Mouse (Mus musculus) hindbrain, embryonic 16.5 days (tissue): ENCODE results near the gene Ints5. TPM values are rescaled to one million over a fixed set of nuclear protein-coding genes. Genes with fewer than 3 reads are reported as not detected.
"Not testable (repeated sequence)": the region's sequence is repeated elsewhere in the genome, so short reads cannot be mapped to it uniquely, and the experiment has no call there.

Experiments used
- ATAC-seq: fragments of 200-750 bp; cut with Nextera tagmentation; 2 replicates; pipeline ENCODE4 v1.8.0; 2017; ENCODE audit warnings: moderate TSS enrichment, moderate library complexity
- H3K27ac ChIP-seq: fragments of 300-500 bp; sonication (generic); 2 replicates; pipeline ENCODE4 v1.5.1; 2014; ENCODE audit warnings: low read depth, mild to moderate bottlenecking, control low read depth, low read length, moderate library complexity
- H3K27me3 ChIP-seq: fragments of 300-500 bp; sonication (generic); replicated peaks from 2 replicates; pipeline ENCODE4 v1.6.1; 2014; ENCODE audit warnings: low read length; ENCODE audit not compliant: control insufficient read depth, insufficient read depth
- H3K36me3 ChIP-seq: fragments of 300-500 bp; sonication (generic); 2 replicates; pipeline ENCODE4 v1.6.1; 2014; ENCODE audit warnings: mild to moderate bottlenecking, low read length, moderate library complexity, mixed read lengths; ENCODE audit not compliant: control insufficient read depth, insufficient read depth
- H3K4me1 ChIP-seq: fragments of 300-500 bp; sonication (generic); 2 replicates; pipeline ENCODE4 v1.6.1; 2014; ENCODE audit warnings: low read depth, low read length; ENCODE audit not compliant: control insufficient read depth, insufficient read depth
- H3K4me2 ChIP-seq: fragments of 300-500 bp; sonication (generic); 2 replicates; pipeline ENCODE4 v1.6.1; 2014; ENCODE audit warnings: mild to moderate bottlenecking, low read length, control low read depth, moderate library complexity
- H3K4me3 ChIP-seq: fragments of 300-500 bp; sonication (generic); 2 replicates; pipeline ENCODE4 v1.5.1; 2014; ENCODE audit warnings: mild to moderate bottlenecking, low read length, control low read depth, moderate library complexity
- H3K9ac ChIP-seq: fragments of 300-500 bp; sonication (generic); 2 replicates; pipeline ENCODE4 v1.6.1; 2014; ENCODE audit warnings: low read depth, mild to moderate bottlenecking, control low read depth, low read length, moderate library complexity
- H3K9me3 ChIP-seq: fragments of 300-500 bp; sonication (generic); 2 replicates; pipeline ENCODE4 v1.6.1; 2014; ENCODE audit warnings: mild to moderate bottlenecking, low read length, moderate library complexity; ENCODE audit not compliant: control insufficient read depth
- WGBS: fragments of 180-500 bp; shearing (Covaris S2); extraction: QIAGEN DNeasy Blood & Tissue Kit; methylation state at CpG from one replicate; pipeline ENCODE4 v1.1.7; 2014; 5-methylcytosine and 5-hydroxymethylcytosine counted together
- polyA plus RNA-seq: library from polyadenylated mRNA; unstranded; fragments of >200 nt; fragmentation: Nextera tagmentation; extraction: Ambion mirVana; gene quantifications from 2 replicates; pipeline ENCODE4 v1.2.1, GENCODE M21; 2015

Ints5 gene
- polyA plus RNA-seq, 1 experiment from 2014 or later, result 31.1 TPM

GRCm38 (mm10) chr19:8883616-8884015, 9.2 kb upstream of the Ints5 start, which contains the start of the genes Lbhd1 and Gm49403:
TSS of gene Lbhd1 (plus strand) at chr19:8883732.
TSS of gene Gm49403 (plus strand) at chr19:8883930.
- 82% methylated on average over 3 of the region's 3 CpGs for WGBS
- H3K4me2 ChIP-seq, result no peak within 1 kb of the TSS
- H3K27ac ChIP-seq, result no peak within 1 kb of the TSS
- H3K9ac ChIP-seq, result no peak within 1 kb of the TSS
- no peaks in the 10 kb centered on the region for H3K9me3 ChIP-seq
- no peak for ATAC-seq
- peaks cover 15% of the 10 kb centered on the region for H3K4me1 ChIP-seq
- no peaks in the 10 kb centered on the region for H3K36me3 ChIP-seq
- no peaks in the 10 kb centered on the region for H3K27me3 ChIP-seq
- no peak within 1 kb of the TSS for H3K4me3 ChIP-seq

GRCm38 (mm10) chr19:8886916-8887584, 5.8 kb upstream of the Ints5 start:
- Histone ChIP-seq H3K36me3 (peaks cover 3% of the 10 kb centered on the region; the same call in 1 of the 2 replicates), H3K27ac (no peak overlapping the region), H3K9me3 (no peaks in the 10 kb centered on the region), H3K4me1 (peaks cover 13% of the 10 kb centered on the region), H3K4me2 (peak overlapping the region; percentile 71), H3K4me3 (no peak overlapping the region), H3K27me3 (no peaks in the 10 kb centered on the region), H3K9ac (no peak overlapping the region; the same call in 1 of the 2 replicates)
- no peak for ATAC-seq
- 60% methylated on average over 1 of the region's 1 CpGs for WGBS

DNA sequence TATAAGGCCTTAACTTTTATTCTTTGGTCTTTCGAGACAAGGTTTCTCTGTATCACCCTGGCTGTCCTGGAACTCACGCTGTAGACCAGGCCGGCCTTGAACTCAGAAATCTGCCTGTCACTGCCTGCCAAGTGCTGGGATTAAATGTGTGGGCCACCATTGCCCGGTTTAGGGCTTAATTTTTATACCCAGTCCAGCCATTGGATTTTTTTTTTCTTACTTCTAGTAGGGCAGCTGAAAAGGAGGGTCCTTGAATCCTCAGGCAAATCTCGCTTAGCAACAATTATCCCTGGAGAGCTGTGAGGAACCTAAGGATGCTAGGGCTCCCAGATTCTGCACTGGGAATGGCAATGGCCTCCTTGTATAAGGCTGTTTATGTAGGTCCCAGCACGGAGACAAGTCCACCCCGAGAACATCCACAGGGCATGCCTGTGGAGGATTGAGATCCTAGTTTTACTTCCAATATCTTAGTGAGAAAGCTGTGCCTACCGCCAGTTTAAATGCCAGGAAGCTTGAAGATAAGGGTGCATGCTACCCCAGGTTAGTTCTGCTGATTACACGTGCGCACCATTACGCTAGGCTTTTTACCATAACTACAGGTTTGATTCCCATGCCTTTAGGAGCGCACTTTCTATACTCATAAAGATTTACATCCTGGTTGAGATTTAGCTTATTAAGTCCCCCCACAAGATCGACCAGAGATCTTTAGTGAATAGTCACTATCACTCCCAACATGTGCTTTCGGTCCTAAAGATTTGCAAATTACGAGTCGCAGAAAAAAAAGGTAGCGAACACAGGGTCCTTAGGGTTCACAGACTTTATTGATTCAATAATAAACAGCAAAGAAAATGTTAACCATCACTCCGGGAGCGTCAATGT, 5.0 kb upstream of the Ints5 start:
- H3K4me2 ChIP-seq, result peak overlapping the region; percentile 71
- ATAC-seq, result no peak
- H3K9me3 ChIP-seq, result no peaks in the 10 kb centered on the region
- peaks cover 15% of the 10 kb centered on the region for H3K4me1 ChIP-seq
- 15% methylated on average over 19 of the region's 19 CpGs for WGBS
- H3K27ac ChIP-seq, result peak overlapping the region; percentile 77
- peak overlapping the region; percentile 72 for H3K9ac ChIP-seq
- H3K27me3 ChIP-seq, result no peaks in the 10 kb centered on the region
- H3K4me3 ChIP-seq, result peak overlapping the region; percentile 65
- peaks cover 3% of the 10 kb centered on the region; the same call in 1 of the 2 replicates for H3K36me3 ChIP-seq

DNA sequence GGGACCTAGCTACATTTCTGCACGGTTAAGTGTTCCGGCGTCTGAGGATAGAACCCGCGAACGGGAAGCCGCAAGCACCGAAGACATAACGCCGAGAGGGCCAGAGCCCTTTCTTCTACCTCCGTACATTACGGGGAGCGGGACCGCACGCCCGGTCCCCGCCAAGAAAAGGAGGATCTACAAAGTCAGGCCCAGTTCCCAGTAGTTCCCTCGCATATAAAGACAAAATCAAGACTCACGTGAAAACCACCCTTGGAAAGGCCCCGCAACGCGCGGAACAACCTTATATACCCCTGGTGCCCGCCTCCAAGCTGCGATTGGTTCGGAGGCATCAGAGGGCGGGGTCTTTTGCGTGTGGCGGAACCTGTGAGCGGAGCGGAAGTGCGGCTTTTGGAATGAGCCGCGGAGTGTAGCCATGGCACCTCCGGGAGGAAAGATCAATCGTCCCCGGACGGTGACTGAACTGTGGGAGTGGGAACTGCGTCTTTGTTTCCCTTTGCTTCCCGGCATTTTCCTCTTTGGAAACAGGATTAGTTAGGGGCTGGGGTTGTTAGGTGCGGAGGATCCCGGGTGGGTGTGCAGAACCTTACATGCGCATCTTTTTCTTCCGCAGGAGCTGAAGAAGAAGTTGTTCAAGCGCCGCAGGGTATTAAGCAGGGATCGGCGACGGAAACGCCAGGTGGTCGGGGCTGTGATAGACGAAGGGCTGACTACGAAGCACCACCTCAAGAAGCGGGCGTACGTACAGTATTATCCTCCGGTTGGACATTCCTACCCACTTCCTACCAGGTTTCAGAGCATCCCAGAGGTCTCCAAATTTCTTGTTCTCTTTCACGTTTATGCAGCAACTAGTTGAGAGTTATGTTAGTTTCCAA, 4.1 kb upstream of the Ints5 start, which contains the start of the genes 1810009A15Rik and Gm49416:
1810009A15Rik (plus strand) TSS at position 343 of the 875 bp plus-strand sequence.
Gm49416 (plus strand) TSS at position 416 of the 875 bp plus-strand sequence.
- H3K9me3 ChIP-seq, result no peaks in the 10 kb centered on the region
- WGBS, result under 1% methylated on average over 58 of the region's 58 CpGs
- H3K4me2 ChIP-seq, result peak within 1 kb of the TSS; percentile 71
- peak within 1 kb of the TSS; percentile 82 for H3K27ac ChIP-seq
- H3K27me3 ChIP-seq, result no peaks in the 10 kb centered on the region
- peaks cover 20% of the 10 kb centered on the region for H3K4me1 ChIP-seq
- H3K4me3 ChIP-seq, result peak within 1 kb of the TSS; percentile 65
- peak within 1 kb of the TSS; percentile 76 for H3K9ac ChIP-seq
- peak; percentile 96 for ATAC-seq
- H3K36me3 ChIP-seq, result peaks cover 3% of the 10 kb centered on the region; the same call in 1 of the 2 replicates

- H3K4me2 ChIP-seq, result no peak overlapping the region
- no peak overlapping the region for H3K9ac ChIP-seq
- peaks cover 10% of the 10 kb centered on the region for H3K36me3 ChIP-seq
- no peak for ATAC-seq
- no peak overlapping the region for H3K4me3 ChIP-seq
- WGBS, result 91% methylated on average over 9 of the region's 9 CpGs
- H3K27ac ChIP-seq, result no peak overlapping the region
- no peaks in the 10 kb centered on the region for H3K9me3 ChIP-seq
- peaks cover 25% of the 10 kb centered on the region for H3K4me1 ChIP-seq
- no peaks in the 10 kb centered on the region for H3K27me3 ChIP-seq
These were observed 2.7 kb downstream of the Ints5 start for GRCm38 (mm10) chr19:8895397-8895960.

GRCm38 (mm10) chr19:8896231-8896630, 3.4 kb downstream of the Ints5 start:
- not testable (repeated sequence) for H3K36me3 ChIP-seq, H3K9me3 ChIP-seq, H3K4me3 ChIP-seq, H3K4me2 ChIP-seq, ATAC-seq, H3K27me3 ChIP-seq, H3K9ac ChIP-seq, H3K27ac ChIP-seq
- WGBS, result 97% methylated on average over 5 of the region's 5 CpGs
- peaks cover 25% of the 10 kb centered on the region for H3K4me1 ChIP-seq

DNA sequence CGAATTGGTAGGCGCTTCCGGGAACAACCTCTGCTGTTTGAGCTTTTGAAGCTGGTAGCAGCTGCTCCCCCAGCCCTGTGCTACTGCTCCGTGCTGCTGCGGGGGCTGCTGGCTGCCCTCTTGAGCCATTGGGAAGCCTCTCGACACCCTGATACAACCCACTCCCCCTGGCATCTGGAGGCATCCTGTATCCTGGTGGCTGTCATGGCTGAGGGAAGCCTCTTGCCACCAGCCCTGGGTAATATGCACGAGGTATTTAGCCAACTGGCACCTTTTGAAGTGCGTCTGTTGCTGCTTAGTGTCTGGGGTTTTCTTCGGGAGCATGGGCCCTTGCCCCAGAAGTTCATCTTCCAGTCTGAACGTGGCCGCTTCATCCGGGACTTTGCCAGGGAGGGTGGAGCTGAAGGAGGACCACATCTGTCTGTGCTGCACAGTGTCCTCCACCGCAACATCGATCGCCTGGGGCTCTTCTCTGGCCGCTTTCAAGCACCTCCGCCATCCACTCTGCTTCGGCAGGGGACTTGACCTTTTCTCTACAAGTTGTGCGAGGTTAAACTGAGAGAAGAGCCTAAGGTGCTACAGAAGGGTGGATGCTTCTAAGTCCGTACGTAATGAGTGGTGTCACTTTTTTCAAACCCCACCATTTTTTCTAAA, 4.5 kb downstream of the Ints5 start:
- Histone ChIP-seq H3K4me1 (peaks cover 25% of the 10 kb centered on the region), H3K36me3 (peaks cover 10% of the 10 kb centered on the region), H3K27ac (peak overlapping the region; percentile 57), H3K9ac (peak overlapping the region; percentile 61), H3K4me3 (peak overlapping the region; percentile 70), H3K4me2 (peak overlapping the region; percentile 64)
- not testable (repeated sequence) for H3K9me3 ChIP-seq, H3K27me3 ChIP-seq
- peak; percentile 50 for ATAC-seq
- WGBS, result 17% methylated on average over 21 of the region's 21 CpGs

DNA sequence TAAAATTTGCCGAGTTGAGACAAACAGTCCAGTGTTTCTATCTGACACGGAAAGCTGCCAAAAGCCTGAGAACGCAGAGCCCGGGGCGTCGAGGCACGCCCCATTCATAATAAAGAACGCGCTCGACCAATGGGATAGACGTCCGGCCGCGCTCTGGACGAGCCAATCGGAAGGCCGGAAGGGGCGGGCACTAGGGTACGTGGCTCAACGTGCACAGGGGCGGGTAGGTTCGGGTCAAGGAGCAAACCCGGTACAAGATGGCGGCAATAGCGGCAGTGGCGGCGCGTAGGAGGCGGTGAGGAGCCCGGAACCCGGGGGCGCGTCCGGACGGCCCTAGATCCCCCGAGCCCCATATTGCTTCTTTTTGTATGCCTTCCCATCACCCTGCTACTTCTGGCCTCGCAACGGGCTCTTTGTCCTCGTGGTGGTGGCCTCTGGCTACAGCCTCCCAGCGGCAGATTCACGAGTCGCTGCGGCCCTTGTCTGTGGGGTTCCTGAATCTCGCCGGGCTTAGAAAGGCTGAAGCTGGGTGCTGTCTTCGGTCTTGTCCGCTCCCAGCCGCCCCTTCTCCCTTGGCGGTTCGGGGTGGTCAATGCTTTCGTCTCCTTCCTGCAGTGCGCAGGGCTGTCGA, 5.2 kb downstream of the Ints5 start, which contains the start of gene Ganab:
Ganab (plus strand) TSS at position 207 of the 631 bp plus-strand sequence.
- under 1% methylated on average over 52 of the region's 53 CpGs for WGBS
- peak; percentile 99 for ATAC-seq

More for the DNA sequence above, 5.2 kb downstream of the Ints5 start, which contains the start of gene Ganab:
- peak within 1 kb of the TSS; percentile 74 for H3K4me2 ChIP-seq
- H3K4me3 ChIP-seq, result peak within 1 kb of the TSS; percentile 70
- peaks cover 24% of the 10 kb centered on the region for H3K4me1 ChIP-seq
- H3K36me3 ChIP-seq, result peaks cover 12% of the 10 kb centered on the region
- no peaks in the 10 kb centered on the region for H3K9me3 ChIP-seq
- peak within 1 kb of the TSS; percentile 91 for H3K27ac ChIP-seq
- H3K9ac ChIP-seq, result peak within 1 kb of the TSS; percentile 93
- no peaks in the 10 kb centered on the region for H3K27me3 ChIP-seq
